Mouse (Mus musculus) T-helper 17 cell (primary cell): ENCODE data around the gene Mgst2.

Experiments
- in situ Hi-C, 2 experiments: fragments of 300-600 bp; cut with MboI, MseI; formaldehyde crosslinking; loops; 1 replicate in 1 of 2; 2 replicates in 1 of 2; pipeline ENCODE4 v1.15.1; 2025; ENCODE audit warnings: high pct_unique_total_duplicates in 2 of 2

The Mgst2 gene

DNA sequence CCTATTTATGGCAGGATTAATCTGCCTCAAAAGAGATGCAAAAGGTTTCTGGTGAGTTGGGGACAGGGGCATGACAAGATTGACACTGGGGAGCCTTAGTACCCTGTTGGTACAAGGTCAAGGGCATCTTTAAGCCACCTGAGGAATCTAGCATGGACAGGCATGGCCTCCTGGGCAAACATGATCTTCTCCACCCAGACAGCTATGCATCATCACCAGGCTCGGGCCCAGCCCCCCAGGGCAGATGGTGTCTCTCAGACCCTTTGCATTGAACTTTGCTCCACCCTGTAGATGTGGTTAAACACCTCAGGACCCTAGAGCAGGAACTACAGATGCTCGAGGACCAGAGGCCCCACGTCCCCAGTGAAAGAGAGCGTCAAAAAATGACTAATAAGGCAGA is at the start of gene Mgst2:
Mgst2 (plus strand) TSS at position 301 of the 400 bp plus-strand sequence.
- in situ Hi-C loops = no loop called here

DNA sequence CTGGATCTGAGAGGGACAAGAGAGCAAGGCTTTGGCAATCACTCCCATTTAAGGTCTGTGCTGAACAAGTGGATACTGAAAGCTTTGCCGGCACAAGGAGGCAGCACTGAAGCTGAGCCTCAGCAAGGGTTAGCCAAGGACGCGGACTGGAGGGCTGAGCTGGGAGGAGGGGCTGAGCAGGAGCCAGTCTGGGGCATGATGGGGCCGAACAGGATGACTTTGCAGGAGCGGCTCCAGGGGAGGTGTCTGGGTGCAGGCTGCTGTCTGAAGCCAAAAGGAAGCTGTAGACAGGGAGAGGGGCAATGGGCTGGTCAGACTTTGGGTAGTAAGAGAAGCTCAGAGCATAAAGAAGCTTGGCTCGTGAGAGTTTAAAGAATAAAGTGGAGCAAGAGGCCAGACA is 48.2 kb upstream of the Mgst2 start:
- in situ Hi-C loops = no loop called here

DNA sequence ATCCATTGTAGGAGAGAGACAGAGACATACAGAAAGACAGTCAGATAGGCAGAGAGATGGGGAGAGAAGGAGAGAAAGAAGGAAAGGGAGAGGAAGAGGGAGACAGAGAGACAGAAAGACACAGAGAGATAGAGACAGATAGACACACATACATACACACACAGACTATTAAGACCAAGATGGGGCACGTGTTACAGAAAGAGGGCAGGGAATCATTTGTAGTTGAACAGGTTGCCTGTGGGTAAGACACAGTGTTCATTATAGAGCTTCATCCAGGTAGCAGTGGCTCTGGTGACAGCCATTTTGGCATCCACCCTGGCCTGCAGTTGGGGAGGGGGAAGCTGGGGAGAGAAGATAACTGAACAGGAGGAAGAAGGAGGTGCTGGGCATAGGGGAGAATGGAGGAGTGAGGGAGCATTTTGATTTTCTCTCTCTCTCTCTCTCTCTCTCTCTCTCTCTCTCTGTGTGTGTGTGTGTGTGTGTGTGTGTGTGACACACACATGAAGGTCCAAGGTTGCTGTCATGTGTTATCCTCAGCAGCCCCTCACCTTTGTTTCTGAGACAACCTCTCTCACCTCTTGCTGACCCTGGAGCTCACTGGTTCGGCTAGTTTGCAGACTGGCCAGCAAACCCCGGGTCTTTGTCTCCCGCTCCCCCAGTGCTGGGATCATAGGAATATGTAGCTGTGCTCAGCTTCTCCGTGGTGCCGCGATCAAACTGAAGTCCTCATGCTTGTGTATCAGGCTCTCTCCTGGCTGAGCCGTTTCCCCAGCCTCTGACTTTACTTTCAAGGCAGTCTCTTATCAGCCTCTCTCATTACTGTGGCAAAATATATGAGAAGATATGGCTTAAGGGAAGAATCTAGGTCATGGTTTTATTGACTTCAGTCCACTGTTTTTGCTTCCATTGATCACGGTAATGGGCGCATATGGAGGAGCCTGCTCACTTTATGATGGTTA is 47.5 kb upstream of the Mgst2 start:
- in situ Hi-C loops = no loop called here

DNA sequence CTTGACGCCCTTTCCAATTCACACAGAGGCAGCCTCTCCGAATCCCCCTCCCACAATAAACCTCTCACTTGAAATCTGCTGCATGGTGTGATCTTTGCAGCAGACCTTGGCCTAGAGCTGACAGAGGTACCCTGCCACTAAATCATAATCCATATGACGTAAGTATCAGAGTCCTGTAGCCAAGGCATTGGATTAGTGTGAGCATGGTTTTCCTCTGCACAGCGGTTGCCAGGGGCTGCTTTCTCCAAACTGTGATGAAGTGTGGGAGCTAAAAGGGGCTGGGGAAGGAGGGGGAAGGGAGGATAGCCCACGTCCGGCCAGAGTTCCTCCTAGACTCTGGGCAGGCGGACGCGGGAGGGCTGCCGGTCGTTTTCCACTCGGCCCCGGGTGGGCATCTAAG is 45.9 kb upstream of the Mgst2 start:
- in situ Hi-C loops = no loop called here

DNA sequence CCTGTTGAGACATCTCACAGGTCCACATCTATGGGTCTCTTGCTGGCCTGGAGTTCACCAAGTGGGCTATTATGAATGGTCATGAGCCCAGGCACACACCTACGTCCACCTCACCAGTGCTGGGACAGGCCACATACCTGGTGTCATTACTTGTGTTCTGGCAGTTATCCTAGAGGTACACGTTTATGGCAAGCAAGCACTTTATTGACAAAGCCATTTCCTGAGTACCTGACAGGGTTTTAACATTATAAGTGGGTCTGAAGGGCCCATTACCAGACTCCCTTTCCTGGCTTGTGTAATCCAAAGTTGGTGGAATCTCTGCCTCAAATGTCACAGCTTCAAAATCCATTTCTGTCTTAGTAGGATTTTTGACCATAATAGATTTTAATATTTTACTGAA is 36.2 kb upstream of the Mgst2 start:
- in situ Hi-C loops = no loop called here

DNA sequence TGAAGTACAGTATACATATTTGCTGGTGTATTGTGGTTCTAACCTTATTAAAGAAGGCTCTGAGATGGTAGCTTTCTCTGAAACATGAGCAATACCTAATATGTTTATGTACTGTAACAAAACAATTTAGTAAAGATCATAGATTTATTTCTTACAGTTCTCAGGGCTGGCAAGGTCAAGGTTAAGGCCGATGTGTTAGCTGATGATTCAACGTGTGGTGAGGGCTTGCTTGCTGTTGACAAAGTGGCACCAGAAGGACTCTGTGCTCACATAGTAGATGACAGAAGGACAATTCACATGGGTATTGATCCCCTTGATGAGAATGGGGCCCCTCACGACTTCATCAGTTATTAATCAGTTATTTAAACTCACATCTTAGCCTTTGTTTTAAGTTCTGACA is 32.4 kb upstream of the Mgst2 start:
- in situ Hi-C loops = no loop called here

DNA sequence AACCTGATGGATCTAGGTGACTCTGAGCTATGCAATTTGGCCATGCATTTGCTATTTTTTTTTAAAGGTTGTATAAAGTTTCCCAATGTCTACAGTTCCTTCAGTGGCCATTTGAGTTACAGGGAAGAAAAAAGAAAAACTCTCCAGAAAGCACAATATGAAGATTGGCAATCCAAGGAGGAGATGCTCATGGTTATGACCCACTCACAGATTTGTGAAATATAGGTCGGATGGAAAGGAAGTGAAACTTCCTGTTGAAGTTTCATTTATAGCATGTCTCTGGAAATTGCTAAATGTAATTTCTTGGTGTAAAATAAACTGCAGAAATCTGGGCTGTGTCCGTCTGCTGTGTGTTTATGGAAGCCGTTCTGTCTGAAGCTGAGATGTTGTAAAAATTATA is 31.2 kb upstream of the Mgst2 start:
- in situ Hi-C loops = no loop called here

DNA sequence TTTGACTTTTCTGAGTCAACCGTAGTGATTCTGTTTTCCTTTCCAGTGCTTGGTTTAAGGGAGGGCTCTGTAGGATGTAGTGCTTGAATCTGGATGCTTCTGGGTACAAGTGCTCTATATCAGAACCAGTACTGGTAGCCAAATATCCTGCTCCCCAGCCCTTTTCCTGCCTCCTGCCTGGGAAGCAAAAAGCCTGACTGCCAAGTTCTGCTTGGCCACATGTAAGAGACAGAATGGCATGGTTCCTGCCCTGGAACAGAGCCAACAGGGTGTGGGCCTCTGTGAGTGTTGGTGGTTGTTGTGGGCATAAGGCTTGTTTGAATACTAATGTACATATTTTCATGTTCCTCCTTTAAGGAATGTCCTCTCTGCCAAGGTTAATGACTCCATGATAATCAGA is 29.4 kb upstream of the Mgst2 start:
- in situ Hi-C loops = no loop called here

DNA sequence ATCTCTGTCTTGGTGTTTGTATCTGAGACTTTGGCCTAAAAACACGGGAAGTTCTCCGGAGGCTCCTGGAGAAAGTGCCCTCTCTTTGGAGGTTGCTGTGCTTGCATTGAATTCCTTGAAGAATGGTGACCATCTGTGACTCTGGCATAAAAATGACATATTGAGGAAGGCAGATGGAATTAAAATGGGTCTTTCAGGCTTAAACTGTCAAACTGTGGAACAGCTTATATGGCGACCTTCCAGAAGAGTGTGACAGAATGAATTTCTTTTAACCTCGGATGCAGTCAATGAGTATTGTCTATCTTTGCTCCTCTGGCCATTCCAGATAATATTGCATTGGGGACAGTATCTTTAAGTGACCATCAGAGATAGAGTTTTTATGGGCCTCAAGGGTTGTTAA is 28.2 kb upstream of the Mgst2 start:
- in situ Hi-C loops = no loop called here

DNA sequence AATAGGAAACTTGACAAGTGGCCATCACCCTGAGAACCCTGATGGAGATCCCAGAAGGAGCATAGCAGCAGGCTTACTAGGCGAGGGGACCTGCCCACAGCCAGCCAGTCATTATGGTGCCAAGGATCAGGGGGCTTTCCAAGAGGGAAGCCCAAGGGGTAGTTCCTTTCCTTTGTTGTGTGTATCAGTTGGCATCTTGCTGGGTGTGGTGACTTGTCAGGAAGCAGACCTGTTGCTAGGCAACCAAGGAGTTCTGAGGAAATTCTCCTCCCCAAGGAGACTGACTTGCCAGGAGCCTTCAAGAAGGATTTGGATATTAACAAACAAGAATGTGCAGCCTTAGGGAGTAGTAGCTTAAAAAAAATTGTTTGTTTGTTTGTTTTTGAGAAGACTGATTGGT is 25.7 kb upstream of the Mgst2 start:
- in situ Hi-C loops = no loop called here

DNA sequence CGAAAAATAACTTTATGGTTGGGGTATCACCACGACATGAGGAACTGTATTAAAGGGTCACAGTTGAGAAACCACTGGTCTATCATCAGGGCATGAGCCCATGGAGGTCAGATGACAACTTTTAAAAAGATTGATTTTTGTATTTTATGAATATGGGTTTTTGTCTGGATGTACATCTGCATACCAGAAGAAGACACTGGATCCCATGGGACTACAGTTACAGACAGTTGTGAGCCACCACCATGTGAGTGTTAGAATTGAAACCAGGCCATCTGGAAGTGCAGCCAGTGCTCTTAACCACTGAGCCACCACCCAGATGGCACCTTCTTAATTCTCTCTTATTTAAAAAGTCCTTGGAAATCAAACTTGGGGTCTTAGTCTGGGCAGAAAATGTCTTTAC is 24.2 kb upstream of the Mgst2 start:
- in situ Hi-C loops = no loop called here

DNA sequence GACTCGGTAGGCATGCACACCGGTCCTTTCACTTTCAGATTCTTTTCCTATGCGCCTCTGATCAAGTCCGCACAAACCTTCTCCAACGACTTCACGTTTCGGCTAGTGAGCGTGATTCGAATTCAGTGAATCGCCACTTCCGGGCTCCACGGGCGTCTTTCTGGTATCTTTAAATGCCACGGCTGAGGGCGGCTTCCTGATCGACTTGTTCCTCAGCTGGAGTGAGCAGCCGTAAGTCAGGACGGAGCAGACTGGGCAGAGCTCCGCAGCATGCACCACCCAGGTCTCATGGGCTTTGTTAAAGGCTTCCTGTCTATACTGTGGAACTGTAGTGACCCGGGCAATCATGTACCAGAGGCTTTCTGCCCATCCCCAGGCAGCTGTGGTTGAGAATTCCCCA is 23.5 kb upstream of the Mgst2 start:
- in situ Hi-C loops = no loop called here

DNA sequence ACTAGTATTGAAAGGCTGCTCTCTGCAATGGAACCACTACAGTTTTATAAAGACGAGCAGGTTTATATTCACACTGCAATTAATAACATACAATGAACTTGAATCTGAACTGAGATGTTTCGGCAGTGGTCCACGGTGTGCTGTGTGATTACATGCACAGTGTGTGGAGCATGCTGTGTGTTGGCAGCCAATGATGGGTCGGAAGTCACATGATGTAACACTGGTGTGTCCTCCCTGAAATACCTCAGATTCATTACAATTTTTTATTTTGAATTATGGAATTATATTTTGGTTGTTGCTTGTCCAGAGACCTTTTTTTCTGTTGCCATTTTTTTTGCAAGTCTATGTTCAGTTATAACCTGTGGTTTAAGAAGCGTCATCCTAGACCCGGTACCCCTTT is 22.8 kb upstream of the Mgst2 start:
- in situ Hi-C loops = no loop called here

DNA sequence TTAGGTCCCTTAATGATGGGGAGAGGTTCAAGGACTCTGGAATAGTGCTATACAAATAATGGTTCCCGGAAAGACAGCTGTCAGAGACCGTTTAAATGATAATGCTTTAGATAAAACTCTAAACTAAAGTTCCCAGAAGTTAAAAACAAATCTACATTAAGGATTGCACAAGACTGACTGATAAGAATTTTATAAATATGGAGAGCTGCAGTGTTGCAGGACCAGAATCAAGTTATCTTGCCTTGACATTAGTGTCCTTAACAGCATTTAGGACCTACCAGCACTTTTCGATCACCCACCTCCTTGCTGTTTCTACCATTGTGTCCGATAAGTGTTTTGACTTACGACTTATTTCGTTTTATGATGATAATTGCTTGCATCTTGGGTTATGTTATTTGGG is 21.9 kb upstream of the Mgst2 start:
- in situ Hi-C loops = no loop called here

DNA sequence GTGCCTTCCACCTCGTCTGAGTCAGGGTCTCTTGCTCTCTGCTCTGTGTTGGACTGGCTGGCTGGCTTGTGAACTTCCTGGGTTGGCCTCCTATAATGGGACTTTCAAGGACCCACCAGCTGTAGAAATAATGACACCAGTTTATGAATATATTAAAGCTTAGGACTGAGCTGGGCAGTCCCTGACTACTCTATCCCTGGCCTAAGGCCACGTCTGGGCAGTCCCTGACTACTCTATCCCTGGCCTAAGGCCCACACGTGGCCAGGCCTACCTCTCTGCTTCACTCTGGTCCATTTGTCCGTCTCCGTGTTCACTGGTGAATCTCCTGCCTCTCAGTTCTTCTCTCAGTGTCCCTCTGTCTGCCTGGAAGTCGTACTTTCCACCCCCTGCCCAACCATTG is 14.7 kb upstream of the Mgst2 start:
- in situ Hi-C loops = loop anchor here (5.0 to 10.0 kb wide), 3 partner anchors 63 to 141 kb away; no protein-coding TSS in a partner anchor

DNA sequence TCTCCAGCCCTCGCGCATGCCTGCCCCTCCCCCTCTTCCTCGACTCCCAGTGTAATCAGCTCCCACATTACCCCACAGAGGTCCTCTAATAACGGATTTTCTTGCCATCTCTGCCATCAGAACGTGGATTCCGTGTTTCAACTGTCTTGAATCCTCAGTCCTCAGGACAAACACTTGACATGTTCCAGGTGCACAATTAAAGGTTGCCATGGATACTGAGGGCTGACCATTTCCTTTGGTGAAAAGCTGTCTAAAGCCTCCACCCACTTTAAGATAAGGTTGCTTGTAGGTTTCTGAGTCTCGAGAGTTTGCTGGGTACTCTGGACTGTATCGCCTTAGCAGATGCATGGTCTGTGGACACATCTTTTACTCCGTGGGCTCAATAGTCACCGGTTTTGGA is 13.9 kb upstream of the Mgst2 start:
- in situ Hi-C loops = loop anchor here (5.0 to 10.0 kb wide), 3 partner anchors 64 to 142 kb away; no protein-coding TSS in a partner anchor

DNA sequence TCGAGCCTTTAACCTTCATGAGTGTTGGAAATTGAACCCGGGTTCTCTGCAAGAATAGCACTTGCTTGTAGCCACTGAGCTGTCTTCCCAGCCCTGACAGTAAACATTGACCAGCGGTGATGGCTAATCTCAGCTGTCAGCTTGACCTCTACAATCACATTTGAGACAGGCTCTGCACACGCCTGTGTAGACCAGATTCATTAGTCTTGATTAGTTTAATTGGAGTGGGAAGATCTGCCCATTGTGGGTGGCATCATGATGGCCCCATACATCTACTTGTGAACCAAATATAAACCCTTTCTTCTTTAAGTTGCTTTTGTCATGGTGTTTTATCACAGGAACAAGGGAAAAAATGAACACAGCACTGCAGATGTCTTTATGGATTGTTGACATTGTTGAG is 12.8 kb upstream of the Mgst2 start:
- in situ Hi-C loops = loop anchor here (5.0 to 10.0 kb wide), 3 partner anchors 65 to 143 kb away; no protein-coding TSS in a partner anchor

DNA sequence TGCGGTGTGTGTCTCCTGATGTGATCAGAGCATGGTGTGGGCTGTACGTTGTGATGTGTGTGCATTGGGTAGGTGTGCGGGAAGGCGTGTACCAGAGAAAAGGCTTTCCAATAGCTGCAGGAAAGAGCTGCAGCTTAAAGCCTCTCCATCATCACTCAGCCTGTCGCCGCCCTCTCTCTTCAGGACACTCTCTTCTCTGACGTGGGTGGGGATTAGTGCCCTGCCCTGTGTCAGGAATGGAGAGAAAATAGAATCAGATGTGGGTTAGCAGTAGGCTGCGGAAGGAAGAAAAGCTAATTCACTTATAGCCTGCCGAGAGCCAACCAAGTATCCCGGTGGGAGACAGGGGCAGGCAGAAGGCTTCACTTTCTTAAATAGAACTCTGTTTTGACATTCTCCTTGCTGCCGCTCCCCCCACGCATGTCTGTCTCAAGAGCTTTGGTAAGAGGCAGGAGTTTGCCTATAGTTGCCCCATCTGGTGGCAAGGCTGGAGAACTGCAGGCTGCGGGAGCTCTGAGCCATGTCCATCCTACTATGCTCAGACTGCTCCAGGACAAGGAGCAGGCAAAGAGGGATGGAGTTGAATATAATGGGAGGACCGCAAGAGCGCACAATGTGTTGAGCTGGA is 12.0 kb upstream of the Mgst2 start:
- in situ Hi-C loops = loop anchor here (5.0 to 10.0 kb wide), 3 partner anchors 66 to 143 kb away; no protein-coding TSS in a partner anchor

DNA sequence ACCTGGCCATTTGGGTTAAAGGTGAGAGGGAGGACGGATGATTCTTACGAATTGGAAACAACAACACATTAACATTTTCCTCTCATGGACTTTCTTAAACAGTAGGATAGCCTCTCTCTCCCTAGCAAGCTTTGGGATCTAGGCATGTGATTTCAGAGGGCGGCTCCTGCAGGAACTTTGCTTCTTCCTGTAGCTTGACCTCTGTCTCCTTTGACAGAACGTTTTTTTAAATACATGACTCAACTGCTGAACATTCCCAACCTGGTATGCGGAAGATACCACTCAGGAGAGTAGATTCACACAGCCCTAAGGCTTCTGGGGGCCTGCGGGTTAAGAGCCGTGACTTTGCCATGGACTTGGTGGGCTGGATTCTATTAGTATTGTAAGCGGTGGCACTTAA is 10.7 kb upstream of the Mgst2 start:
- in situ Hi-C loops = loop anchor here (5.0 to 10.0 kb wide), 3 partner anchors 67 to 145 kb away; no protein-coding TSS in a partner anchor

DNA sequence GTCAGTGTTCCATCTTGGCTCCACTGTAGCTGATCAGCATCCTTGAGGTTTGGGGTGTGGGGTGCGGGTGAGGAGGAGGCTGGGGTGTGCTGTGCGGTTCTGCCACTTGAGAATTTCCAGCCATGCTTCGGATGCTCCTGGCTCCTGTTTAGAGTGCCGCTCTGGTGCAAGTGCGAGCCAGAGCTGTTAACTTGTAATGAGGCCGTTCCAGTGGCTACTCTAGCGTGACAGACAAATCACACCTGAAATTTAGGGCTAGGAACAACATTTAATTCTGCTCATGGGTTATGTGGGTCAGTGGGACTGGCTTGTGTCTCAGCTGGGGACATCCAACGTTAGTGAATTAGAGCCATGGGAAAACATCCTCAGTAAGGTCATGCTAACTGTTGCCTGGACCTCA is 10.2 kb upstream of the Mgst2 start:
- in situ Hi-C loops = loop anchor here (5.0 to 10.0 kb wide), 5 partner anchors 68 to 145 kb away; partner anchors contain the start of gene Setd7 (in 2 of the 2)

DNA sequence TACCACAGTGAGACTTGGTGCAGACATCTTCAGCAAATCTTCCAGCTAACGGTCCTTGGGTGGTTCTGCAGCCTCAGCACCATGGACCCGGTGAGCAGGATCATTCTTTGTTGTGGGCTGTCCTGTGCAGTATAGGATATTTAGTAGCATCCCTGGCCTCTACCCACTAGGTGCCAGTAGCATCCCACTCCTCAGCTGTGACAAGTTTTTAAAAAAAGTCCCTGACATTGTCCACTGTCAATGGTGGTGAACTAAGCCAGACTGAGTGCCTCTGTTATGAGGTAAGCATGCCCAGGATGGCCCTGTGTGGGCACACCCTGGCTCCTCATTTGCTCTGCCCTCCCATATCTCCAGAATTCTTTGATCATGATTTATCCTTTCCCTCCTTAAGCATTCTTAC is 9.0 kb upstream of the Mgst2 start:
- in situ Hi-C loops = loop anchor here (5.0 to 10.0 kb wide), 2 partner anchors 86 to 89 kb away; partner anchors contain the start of gene Setd7 (in 2 of the 2)

DNA sequence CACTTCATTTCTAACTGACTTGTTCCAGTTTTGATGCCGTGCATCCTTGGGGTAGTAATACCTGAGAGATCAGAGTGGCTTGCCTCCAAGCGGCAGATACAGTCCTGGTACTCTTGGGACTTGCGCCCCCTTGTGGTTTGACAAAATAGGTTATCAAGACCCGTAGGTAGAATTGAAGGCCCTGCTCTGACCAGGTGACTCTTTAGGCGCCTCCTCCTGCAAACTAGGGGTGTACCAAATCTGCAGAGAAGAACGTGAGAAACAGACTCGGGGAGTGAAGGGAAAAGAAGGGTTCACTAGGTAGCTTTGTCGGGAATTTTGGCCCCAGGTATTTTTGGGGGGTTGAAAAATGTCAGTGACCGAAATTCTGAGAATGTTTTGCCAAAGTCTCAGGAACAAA is 7.9 kb upstream of the Mgst2 start:
- in situ Hi-C loops = loop anchor here (5.0 to 10.0 kb wide), 2 partner anchors 87 to 90 kb away; partner anchors contain the start of gene Setd7 (in 2 of the 2)
